Mouse (Mus musculus) lung, adult 2 months (tissue): ENCODE measurements at regions not wholly inside any gene's neighbourhood (a gene's known extent, or its start where the extent isn't known, plus 50 kb on each side); places are given as distances from the start of the nearest gene placed in this dataset.

Experiments used
- DNase-seq: peaks from one replicate; pipeline ENCODE4 v3.0.0; 2022
- H3K4me1 ChIP-seq: fragments of 200-500 bp; 2 replicates; pipeline ENCODE4 v1.6.1; 2011; ENCODE audit warnings: low read length; ENCODE audit not compliant: control insufficient read depth, insufficient read depth
- H3K4me3 ChIP-seq: fragments of 200-500 bp; replicated peaks from 2 replicates; pipeline ENCODE3; 2011; ENCODE audit warnings: low read depth, mild to moderate bottlenecking, control low read depth, low read length; ENCODE audit errors: extremely low read depth
- CTCF ChIP-seq: fragments of 200-500 bp; IDR thresholded peaks from 2 replicates; pipeline ENCODE4 v1.5.1; 2011; ENCODE audit warnings: mild to moderate bottlenecking, low read length, control low read depth; ENCODE audit not compliant: insufficient read depth
- POLR2A ChIP-seq: fragments of 200-500 bp; IDR thresholded peaks from 2 replicates; pipeline ENCODE4 v1.6.1; 2011; ENCODE audit warnings: low read depth, mild to moderate bottlenecking, control low read depth, low read length, borderline replicate concordance; ENCODE audit errors: extremely low read depth
- WGBS: fragments of 180-500 bp; shearing (Covaris S2); methylation state at CpG from one replicate; pipeline ENCODE4 v1.1.7; 2018; 5-methylcytosine and 5-hydroxymethylcytosine counted together

- Histone ChIP-seq H3K4me1 (no peaks in the 10 kb centered on the region), H3K4me3 (no peak overlapping the region)
- 88% methylated on average over 5 of the region's 5 CpGs for whole genome bisulfite sequencing
- TF ChIP-seq CTCF (no peak), POLR2A (no peak)
- no peak for DNase-seq
These were observed 61.6 kb upstream of the Pias1 start for GRCm38 (mm10) chr9:63049290-63049689.

- TF ChIP-seq POLR2A (no peak), CTCF (no peak)
- Histone ChIP-seq H3K4me1 (no peaks in the 10 kb centered on the region), H3K4me3 (no peak overlapping the region)
- no peak for DNase-seq
- 88% methylated on average over 3 of the region's 3 CpGs for WGBS
These were observed 59.3 kb upstream of the Pias1 start for GRCm38 (mm10) chr9:63046981-63047380.

DNA sequence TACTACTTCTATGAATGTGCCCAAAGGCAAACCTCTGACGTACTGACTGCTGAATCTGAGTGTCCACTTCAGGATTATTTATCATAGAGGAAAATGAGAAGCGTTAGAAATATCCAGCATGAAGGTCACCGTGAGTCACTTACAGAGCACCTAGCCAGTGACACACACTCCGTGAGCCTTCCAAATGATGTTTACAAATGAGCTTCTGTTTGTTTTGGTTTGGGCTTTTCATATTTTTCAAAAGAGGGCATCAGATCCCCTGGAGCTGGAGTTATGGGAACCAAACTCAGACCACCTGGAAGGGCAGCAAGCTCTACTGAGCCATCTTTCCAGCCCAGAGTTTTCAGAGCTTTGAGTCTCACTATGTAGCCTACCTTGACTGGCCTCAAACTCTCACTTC, 57.8 kb upstream of the Pias1 start:
- 67% methylated on average over 4 of the region's 4 CpGs for WGBS
- DNase-seq = no peak

DNA sequence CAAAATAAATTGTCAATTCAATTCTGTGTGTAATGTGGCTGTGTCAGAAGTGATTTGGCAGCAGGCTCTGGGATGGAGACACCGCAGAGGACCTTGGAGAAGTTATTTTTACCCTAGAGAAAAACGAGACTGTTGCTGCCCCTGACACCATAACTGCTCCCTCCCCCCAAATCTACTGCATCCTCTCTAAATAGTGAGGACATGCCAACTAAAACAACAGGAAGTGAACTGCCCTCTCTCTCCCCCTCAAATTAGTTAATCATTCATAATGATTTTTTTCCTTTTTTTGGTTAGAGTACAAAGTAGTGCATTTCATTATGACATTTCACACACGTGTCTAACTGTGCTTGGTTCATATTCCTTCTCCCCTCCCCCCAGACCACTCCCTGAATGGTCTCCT, 55.6 kb upstream of the Pias1 start:
- DNase-seq = no peak
- no peak for TF ChIP-seq CTCF
- no peak for TF ChIP-seq POLR2A
- H3K4me3 ChIP-seq = no peak overlapping the region
- H3K4me1 ChIP-seq = no peaks in the 10 kb centered on the region
- 19% methylated on average over 3 of the region's 3 CpGs for WGBS

More for the DNA sequence above, 57.8 kb upstream of the Pias1 start:
- no peak for TF ChIP-seq CTCF
- TF ChIP-seq POLR2A = no peak
- H3K4me3 ChIP-seq = no peak overlapping the region
- no peaks in the 10 kb centered on the region for H3K4me1 ChIP-seq

DNA sequence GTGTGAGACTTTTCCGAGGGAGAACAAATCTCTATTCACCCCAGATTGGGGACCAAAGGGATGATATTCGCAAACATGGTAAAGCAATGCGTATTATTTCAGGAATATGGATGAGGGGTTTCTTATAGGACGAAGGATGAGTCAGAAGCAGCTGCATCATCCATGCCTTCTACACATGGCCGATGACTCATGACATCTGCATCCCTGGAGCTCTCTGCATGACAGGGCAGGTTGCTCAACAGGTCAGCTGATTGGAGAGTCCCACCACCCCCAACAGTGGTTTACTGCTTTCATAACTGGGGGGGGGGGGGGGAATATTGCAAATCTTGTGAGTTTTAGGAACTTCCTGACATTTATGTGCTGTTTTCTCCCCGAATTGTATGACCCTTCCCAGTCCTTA, 50.3 kb upstream of the Pias1 start:
- TF ChIP-seq POLR2A = no peak
- TF ChIP-seq CTCF = no peak
- H3K4me3 ChIP-seq = no peak overlapping the region
- H3K4me1 ChIP-seq = no peaks in the 10 kb centered on the region
- WGBS = 88% methylated on average over 6 of the region's 6 CpGs
- DNase-seq = no peak
